Mouse (Mus musculus) left cerebral cortex, adult 6 months (tissue): ENCODE data around the gene Orc2. TPM values are rescaled to one million over a fixed set of nuclear protein-coding genes. Genes with fewer than 3 reads are reported as not detected.

Experiments
- long read RNA-seq, 2 experiments: library from polyadenylated mRNA; unstranded; transcript quantifications; one replicate each; pipeline ENCODE4 v2.0.0; 2019 to 2020
- polyA plus RNA-seq: library from polyadenylated mRNA; unstranded; fragments of <200 nt; fragmentation: Nextera tagmentation; gene quantifications from 2 replicates; pipeline ENCODE4 v1.2.3, GENCODE M21; 2021

Orc2 gene
- polyA plus RNA-seq: 21.3 and 33.6 TPM in 2 replicates
- long read RNA-seq, experiment 1, transcript Orc2-201 (18 exons, 3,561 nt): major isoform, 84 of 131 reads
- long read RNA-seq, experiment 1, partial matches to known transcripts: 33 of 131 reads
- long read RNA-seq, experiment 1, other reads (novel, unspliced or antisense): 14 of 131 reads
- long read RNA-seq, experiment 2, transcript Orc2-201 (18 exons, 3,561 nt): major isoform, 9 of 38 reads
- long read RNA-seq, experiment 2, partial matches to known transcripts: 20 of 38 reads
- long read RNA-seq, experiment 2, other reads (novel, unspliced or antisense): 9 of 38 reads

GRCm38 (mm10) chr1:58504577-58505254 lies at the start of gene Orc2:
Gene Orc2, minus strand, starts transcription at chr1:58505109.

DNA sequence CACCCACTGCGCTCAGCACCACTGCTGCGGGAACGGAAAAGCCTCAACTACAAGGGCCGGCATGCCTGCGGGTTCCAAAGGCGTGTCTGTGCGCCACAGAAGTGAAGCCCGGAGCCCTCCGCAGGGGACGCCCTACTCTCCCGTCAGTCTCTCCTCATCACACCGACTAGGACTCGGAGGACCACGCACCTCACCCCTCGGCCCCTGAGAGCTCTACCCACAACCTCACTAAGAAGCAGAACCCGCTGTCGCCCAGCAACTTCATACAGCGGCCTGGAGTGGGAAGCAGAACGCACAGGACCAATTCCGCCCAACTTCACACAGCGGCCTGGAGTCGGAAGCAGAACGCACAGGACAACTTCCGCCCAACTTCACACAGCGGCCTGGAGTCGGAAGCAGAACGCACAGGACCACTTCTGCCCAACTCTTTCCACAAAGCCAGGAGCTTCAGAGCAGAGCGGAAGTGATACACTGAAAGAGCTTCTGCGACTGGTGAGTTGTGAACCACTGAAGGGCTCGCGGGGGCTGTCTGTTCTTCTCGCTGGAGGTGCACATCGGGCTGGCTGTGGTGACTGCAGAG lies 59.7 kb downstream of the Orc2 start, which contains the start of the genes Nif3l1 and Ppil3:
Nif3l1 (plus strand) TSS at position 9 of the 580 bp plus-strand sequence.
Ppil3 (minus strand) TSS at position 344 of the 580 bp plus-strand sequence.

DNA sequence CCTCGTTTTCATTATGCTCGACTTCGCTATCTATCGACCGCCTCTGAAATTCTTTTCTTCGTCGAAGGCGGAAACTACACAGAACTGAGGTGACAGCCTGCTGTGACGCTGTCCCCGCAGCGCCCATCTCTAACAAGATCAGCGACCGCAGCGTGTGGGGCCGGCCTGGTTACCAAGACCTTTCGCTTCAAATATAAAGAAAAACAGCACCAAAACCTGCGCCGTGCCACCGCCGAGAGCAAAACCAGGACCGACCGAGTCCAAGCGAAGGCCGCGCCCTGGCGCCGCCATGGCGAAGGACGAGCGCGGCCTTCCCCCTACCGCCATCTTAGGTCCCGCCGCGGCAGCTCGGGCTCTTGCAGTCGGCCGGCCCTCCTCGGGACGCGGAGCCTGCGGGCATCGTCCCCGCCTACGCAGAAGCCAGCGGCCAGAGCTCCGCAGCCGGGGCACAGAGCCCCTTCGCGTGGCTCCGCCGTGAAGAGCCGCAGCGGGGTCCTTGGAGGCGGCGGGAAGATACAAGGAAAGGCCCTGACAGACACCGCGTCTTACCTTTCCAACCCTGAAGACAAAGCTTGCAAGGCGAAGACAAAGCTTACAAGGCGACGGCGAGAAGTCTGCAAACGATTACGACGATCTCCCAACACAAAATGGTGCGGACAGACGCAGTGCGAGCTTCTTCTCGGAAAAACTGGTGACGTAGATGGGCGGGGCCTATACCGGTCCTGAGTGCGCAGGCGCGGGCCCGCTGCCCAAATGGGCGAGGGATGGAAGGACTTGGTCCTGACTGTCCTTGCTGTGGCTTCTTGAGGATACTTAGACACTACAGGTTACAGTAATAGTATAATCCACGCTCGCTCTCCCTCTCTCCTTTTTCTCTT lies 81.3 kb downstream of the Orc2 start, which contains the start of gene Clk1:
Clk1 (minus strand) TSS at position 696 of the 878 bp plus-strand sequence.

Other genes starting within 250 kb of the Orc2 start
- gene Aox2, start 226.8 kb downstream of the Orc2 start, polyA plus RNA-seq: not detected in 2 replicates
- gene Bzw1, start 112.2 kb downstream of the Orc2 start, polyA plus RNA-seq: 85.0 and 102 TPM in 2 replicates
- gene Clk1, start 81.0 kb downstream of the Orc2 start, polyA plus RNA-seq: 12.2 and 14.8 TPM in 2 replicates
- gene Nif3l1, start 60.0 kb downstream of the Orc2 start, polyA plus RNA-seq: 14.9 and 18.0 TPM in 2 replicates
- gene Ppil3, start 59.6 kb downstream of the Orc2 start, polyA plus RNA-seq: 54.6 and 57.9 TPM in 2 replicates
- gene Fam126b, start 81.2 kb upstream of the Orc2 start, polyA plus RNA-seq: 35.0 TPM in 2 replicates
- 557 and 563 TPM in 2 replicates for gene Ndufb3, start 81.3 kb upstream of the Orc2 start, polyA plus RNA-seq
- not detected in 2 replicates for gene Als2cr12, start 190.9 kb upstream of the Orc2 start, polyA plus RNA-seq
- 13.1 and 13.9 TPM in 2 replicates for gene Cflar, start 206.4 kb upstream of the Orc2 start, polyA plus RNA-seq